Mouse (Mus musculus): ENCODE results near the gene Kdm5b.

Kdm5b gene

DNA sequence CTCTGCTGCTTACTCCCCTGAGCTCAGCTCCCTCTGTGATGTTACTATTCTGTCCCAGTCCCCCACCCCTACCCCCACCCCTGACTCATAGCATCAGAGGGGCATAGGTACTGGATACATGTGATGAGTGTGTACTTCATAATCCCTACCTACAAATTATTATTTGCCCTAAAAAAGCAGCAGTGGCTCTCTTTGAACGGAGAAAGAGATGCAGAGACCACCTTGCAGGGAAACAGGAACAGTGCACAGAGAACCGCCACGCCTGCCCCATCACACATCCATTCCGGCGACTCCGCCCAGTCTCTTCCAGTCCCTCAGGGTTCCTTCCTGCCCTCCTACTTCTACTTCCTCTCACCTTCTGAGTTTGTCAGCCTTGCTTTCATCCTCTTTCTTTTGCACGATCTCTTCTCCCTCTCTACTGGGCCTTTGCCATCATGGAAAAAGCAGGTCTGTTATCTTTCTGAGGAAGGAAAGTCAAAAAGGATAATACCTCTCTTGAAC, 10.3 kb upstream of the Kdm5b start, which contains the start of gene Mgat4e:
Mgat4e (minus strand) TSS at position 51 of the 501 bp plus-strand sequence.
- DNase-seq (ENCODE audit: low read depth, low spot score) = no peak

- no peak for DNase-seq (ENCODE audit: low read depth, low spot score)
These were observed 8.1 kb upstream of the Kdm5b start for GRCm38 (mm10) chr1:134551869-134552268.

- DNase-seq (ENCODE audit: low read depth, low spot score) = no peak
These were observed 7.6 kb upstream of the Kdm5b start for GRCm38 (mm10) chr1:134552396-134552795.

DNA sequence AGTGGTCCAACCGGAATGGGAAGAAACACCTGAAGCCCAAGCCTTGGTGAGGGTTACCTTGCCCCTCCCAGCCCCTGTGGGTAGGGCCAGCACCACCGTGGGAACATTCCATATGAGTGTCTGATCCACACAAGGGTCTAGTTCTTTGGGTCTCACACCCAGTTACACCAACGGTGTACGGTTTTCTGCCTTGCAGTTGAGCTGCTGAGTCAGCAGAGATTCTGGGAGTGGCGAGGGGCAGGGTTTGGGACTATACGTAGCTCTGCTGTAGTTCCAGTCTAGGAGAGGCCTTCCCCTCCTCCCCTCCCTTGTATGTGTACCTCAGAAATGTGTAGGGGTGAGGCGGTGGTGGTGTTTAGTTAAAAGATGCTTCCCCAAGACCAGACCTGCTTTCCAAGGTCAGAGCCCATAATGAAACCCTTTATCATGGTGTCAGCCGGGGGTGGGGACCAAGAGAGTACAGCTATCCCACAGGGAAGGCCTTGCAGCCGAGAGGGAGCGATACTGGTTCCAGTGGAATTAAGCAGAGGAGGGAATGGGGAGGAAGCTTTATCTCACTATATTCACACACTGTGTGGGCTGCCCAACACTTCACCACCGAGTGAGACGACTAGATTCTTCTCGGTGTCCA, 4.6 kb upstream of the Kdm5b start:
- no peak for DNase-seq (ENCODE audit: low read depth, low spot score)

GRCm38 (mm10) chr1:134555871-134556670, 3.9 kb upstream of the Kdm5b start:
- DNase-seq (ENCODE audit: low read depth, low spot score) = peak; percentile 56

GRCm38 (mm10) chr1:134556671-134557218, 3.2 kb upstream of the Kdm5b start:
- DNase-seq (ENCODE audit: low read depth, low spot score) = peak; percentile 87

- no peak for DNase-seq (ENCODE audit: low read depth, low spot score)
These were observed 1.5 kb upstream of the Kdm5b start for GRCm38 (mm10) chr1:134558511-134558910.

- no peak for DNase-seq (ENCODE audit: low read depth, low spot score)
These were observed 745 bp upstream of the Kdm5b start for GRCm38 (mm10) chr1:134559226-134559625.

DNA sequence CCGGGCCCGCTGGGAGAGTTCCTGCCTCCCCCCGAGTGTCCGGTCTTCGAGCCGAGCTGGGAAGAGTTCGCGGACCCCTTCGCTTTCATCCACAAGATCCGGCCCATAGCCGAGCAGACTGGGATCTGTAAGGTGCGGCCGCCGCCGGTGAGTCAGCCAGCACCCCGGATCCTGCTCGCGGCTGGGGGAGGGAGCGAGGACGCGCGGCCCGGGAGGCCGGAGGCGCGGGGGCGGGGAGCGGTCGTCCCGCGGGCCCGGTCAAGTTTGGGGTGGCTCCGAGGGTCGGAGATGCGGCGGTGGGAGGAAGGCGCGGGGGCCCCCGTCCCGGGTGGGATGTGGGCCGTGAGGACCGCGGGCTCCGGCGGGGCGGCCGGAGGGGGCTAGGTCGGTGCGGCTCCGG, 425 bp downstream of the Kdm5b start:
- no peak for DNase-seq (ENCODE audit: low read depth, low spot score)

DNA sequence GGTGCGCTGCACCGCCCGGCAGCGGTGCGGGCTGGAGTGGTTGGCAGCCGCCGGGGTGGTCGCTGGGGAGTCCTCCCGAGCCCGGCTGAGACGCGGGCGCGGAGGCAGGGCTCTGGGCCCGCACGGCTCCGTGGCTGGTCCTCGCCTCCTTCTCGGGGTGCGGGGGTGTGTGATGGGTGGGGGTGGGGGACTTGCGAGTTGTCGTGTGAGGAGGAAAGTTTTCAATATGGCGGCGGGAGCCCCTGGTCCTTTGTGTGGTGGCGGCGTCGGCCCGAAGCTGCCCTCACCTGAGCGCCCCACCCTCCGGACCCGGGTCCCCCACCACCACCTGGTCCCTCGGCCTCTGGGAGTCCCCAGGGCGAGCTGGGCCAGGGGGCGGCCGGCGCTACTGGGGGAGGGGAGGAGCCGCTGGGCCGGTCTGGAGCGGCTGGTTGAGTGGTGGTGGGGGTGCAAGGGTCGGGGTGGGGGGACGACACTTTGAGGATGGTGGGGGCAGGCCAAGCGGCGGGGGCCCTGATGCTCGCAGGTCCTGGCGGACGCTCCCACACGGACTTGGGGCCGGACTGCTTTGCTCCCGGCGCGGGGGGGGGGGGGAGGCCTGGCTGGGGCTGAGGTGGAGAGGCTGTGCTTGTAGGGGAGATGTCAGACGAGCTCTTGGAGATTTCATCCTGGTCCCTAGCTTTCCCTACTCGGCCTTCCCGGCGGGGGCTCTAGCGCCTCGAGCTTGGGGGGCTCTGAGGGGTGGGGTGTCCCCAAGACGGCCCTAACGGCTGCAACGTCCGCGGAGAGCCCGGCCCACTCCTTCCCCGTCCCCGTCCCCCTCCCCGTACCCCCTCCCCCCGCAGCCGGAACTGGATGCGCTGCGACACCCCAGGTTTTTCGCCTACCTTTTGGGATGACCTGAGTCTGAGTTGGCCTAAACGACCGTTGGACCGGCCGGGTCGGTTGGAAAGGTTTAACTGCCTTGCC, 1.1 kb downstream of the Kdm5b start:
- no peak for DNase-seq (ENCODE audit: low read depth, low spot score)

GRCm38 (mm10) chr1:134561770-134562143, 1.8 kb downstream of the Kdm5b start:
- no peak for DNase-seq (ENCODE audit: low read depth, low spot score)

GRCm38 (mm10) chr1:134562457-134562856, 2.5 kb downstream of the Kdm5b start:
- DNase-seq (ENCODE audit: low read depth, low spot score) = no peak

- DNase-seq (ENCODE audit: low read depth, low spot score) = no peak
These were observed 3.8 kb downstream of the Kdm5b start for GRCm38 (mm10) chr1:134563726-134564125.

DNA sequence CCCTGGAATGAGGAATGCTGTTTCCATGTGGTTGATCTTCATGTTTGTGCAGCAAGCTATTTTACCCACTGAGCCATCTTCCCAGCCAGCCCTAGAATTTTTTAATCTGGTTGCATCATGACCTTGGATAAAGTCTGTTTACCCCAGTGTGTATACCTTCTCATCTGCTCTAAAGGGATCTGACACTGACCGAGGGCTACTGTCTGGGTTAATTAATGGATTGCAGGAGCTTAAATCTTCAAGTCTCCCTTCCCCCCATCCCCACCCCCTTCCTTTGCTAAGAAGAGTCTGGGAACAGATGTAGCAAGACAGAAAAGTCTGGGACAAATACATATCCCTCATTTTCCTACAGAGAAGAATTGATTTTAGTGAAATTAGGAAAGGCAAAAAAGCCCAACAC, 7.5 kb downstream of the Kdm5b start:
- DNase-seq (ENCODE audit: low read depth, low spot score) = no peak

- DNase-seq (ENCODE audit: low read depth, low spot score) = no peak
These were observed 10.2 kb downstream of the Kdm5b start for GRCm38 (mm10) chr1:134570171-134570570.

DNA sequence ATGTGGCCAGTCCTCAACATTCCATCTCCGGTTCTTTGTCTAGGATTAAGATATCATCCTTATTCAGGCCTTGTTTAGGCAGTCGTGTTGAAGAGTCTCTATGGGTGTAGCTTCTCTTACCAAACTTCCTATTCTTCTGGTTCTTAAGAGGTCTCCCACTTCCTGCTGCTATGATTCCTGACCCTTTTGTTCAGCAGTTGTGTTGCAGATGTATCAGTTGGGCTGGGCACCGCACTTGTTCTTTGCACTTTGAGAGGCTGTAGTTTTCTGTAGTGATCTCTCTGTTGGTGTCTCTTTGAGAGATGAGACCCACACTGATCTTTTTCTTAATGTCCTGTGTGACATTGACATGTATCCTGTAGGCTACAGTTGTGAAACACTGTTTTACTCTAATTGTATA, 10.7 kb downstream of the Kdm5b start:
- no peak for DNase-seq (ENCODE audit: low read depth, low spot score)

GRCm38 (mm10) chr1:134573300-134573931, 13.4 kb downstream of the Kdm5b start:
- DNase-seq (ENCODE audit: low read depth, low spot score) = no peak

DNA sequence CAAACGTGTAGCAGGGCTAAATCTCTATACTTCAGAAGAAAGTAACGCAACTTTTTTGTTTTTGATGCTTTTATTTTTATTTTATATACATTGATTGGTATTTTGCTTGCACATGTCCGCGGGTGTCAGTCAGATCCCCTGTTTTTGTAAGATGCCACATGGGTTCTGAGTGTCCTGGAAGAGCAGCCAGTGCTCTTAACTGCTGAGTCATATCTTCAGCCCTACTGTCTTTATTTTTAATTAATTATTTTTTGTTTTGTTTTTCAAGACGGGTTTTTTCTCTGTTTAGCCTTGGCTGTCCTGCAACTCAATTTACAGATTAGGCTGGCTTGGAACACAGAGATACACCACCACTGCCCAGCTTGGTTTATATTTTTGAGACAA, 14.0 kb downstream of the Kdm5b start:
- DNase-seq (ENCODE audit: low read depth, low spot score) = no peak

- no peak for DNase-seq (ENCODE audit: low read depth, low spot score)
These were observed 17.6 kb downstream of the Kdm5b start for GRCm38 (mm10) chr1:134577384-134578120.

DNA sequence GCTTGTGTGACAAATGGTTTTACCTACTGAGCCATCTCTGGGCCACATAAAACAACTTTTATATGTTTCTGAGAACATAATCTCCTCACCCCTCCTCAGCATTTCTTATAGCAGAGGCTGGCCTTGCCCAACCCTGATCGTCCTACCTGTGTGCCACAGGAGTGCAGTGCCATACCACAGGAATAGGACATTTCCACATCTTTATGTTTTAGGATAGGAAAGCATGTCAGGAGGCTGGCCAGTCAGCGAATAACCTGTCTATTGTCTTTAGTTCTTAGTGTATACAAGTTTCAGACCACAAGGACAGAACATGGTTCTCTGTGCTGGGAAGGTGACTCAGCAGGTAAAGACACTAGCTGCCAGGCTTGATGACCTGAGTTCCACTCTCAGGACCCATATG, 20.8 kb downstream of the Kdm5b start:
- no peak for DNase-seq (ENCODE audit: low read depth, low spot score)

Measured in brain, embryonic 18.5 days (tissue).